Mouse (Mus musculus): Measurements from ENCODE around the gene Tmem104. TPM values are rescaled to one million over a fixed set of nuclear protein-coding genes. Genes with fewer than 3 reads are reported as not detected.

Tmem104 gene
- polyA plus RNA-seq, 1 experiment from 2014 or later, result 9.7 TPM

- Histone ChIP-seq H3K4me2 (ENCODE audit: low read depth, low read length) (no peak overlapping the region), H3K4me3 (replicated peaks; ENCODE audit: low read length) (no peak overlapping the region), H3K27ac (ENCODE audit: low read length) (no peak overlapping the region), H3K27me3 (ENCODE audit: control insufficient read depth, insufficient read depth, low read length) (no peaks in the 10 kb centered on the region), H3K4me1 (ENCODE audit: control insufficient read depth, insufficient read depth, low read length) (no peaks in the 10 kb centered on the region), H3K9me3 (replicated peaks; ENCODE audit: control insufficient read depth, low read length) (no peaks in the 10 kb centered on the region), H3K9ac (ENCODE audit: low read length) (no peak overlapping the region), H3K36me3 (ENCODE audit: control insufficient read depth, insufficient read depth, low read length) (no peaks in the 10 kb centered on the region)
- ATAC-seq (ENCODE audit: insufficient read depth, low FRiP score), result no peak
- WGBS, result 83% methylated on average over 8 of the region's 8 CpGs
Observed at GRCm38 (mm10) chr11:115282723-115283485, 95.6 kb downstream of the Tmem104 start.

DNA sequence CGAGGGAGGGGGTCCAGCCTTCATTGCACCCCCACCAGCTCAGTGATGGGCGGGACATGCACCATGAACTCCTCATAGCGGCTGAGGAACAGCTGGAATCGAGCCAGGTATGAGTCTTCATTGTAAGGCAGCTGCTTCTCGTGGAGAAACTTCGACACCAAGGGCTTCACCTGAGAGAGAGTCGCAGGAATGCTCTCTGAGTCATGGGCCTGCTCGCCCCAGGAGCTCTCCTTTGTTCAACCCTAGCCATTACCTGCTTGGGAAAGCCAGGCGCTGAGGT lies 96.1 kb downstream of the Tmem104 start:
- Histone ChIP-seq H3K9ac (ENCODE audit: low read length) (no peak overlapping the region), H3K4me2 (ENCODE audit: low read depth, low read length) (no peak overlapping the region), H3K4me1 (ENCODE audit: control insufficient read depth, insufficient read depth, low read length) (no peaks in the 10 kb centered on the region), H3K4me3 (replicated peaks; ENCODE audit: low read length) (no peak overlapping the region), H3K27me3 (ENCODE audit: control insufficient read depth, insufficient read depth, low read length) (no peaks in the 10 kb centered on the region), H3K27ac (ENCODE audit: low read length) (no peak overlapping the region), H3K9me3 (replicated peaks; ENCODE audit: control insufficient read depth, low read length) (no peaks in the 10 kb centered on the region), H3K36me3 (ENCODE audit: control insufficient read depth, insufficient read depth, low read length) (no peaks in the 10 kb centered on the region)
- 69% methylated on average over 9 of the region's 9 CpGs for WGBS
- ATAC-seq (ENCODE audit: insufficient read depth, low FRiP score), result no peak

GRCm38 (mm10) chr11:115283891-115284620 lies 96.8 kb downstream of the Tmem104 start:
- Histone ChIP-seq H3K4me2 (ENCODE audit: low read depth, low read length) (no peak overlapping the region), H3K36me3 (ENCODE audit: control insufficient read depth, insufficient read depth, low read length) (no peaks in the 10 kb centered on the region), H3K4me3 (replicated peaks; ENCODE audit: low read length) (no peak overlapping the region), H3K9me3 (replicated peaks; ENCODE audit: control insufficient read depth, low read length) (no peaks in the 10 kb centered on the region), H3K27me3 (ENCODE audit: control insufficient read depth, insufficient read depth, low read length) (no peaks in the 10 kb centered on the region), H3K4me1 (ENCODE audit: control insufficient read depth, insufficient read depth, low read length) (no peaks in the 10 kb centered on the region), H3K27ac (ENCODE audit: low read length) (no peak overlapping the region), H3K9ac (ENCODE audit: low read length) (no peak overlapping the region)
- no peak for ATAC-seq (ENCODE audit: insufficient read depth, low FRiP score)
- 87% methylated on average over 12 of the region's 12 CpGs for WGBS

DNA sequence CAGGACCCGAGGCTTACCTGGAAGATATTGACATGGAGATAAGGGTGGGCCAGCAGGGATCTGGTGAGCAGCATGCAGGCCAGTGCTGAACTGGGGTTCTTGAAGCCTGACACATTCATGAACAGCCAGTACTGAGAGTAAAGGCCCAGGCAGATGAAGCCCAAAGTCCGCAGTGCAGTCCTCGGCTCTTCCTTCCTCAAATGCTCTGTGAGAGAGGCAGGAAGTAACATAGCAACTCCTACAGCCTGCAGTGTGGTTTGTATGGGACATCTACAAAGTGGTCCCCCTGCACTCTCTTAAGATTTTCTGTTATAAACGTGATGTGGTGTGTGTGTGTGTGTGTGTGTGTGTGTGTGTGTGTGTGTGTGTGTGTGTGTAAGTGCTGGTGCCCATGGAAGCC lies 98.0 kb downstream of the Tmem104 start:
- 59% methylated on average over 4 of the region's 4 CpGs for WGBS
- Histone ChIP-seq H3K4me3 (replicated peaks; ENCODE audit: low read length) (no peak overlapping the region), H3K27ac (ENCODE audit: low read length) (no peak overlapping the region), H3K9ac (ENCODE audit: low read length) (no peak overlapping the region), H3K4me1 (ENCODE audit: control insufficient read depth, insufficient read depth, low read length) (peaks cover 6% of the 10 kb centered on the region), H3K9me3 (replicated peaks; ENCODE audit: control insufficient read depth, low read length) (no peaks in the 10 kb centered on the region), H3K4me2 (ENCODE audit: low read depth, low read length) (no peak overlapping the region), H3K36me3 (ENCODE audit: control insufficient read depth, insufficient read depth, low read length) (no peaks in the 10 kb centered on the region), H3K27me3 (ENCODE audit: control insufficient read depth, insufficient read depth, low read length) (no peaks in the 10 kb centered on the region)
- ATAC-seq (ENCODE audit: insufficient read depth, low FRiP score), result no peak

GRCm38 (mm10) chr11:115286201-115286993 lies 99.1 kb downstream of the Tmem104 start:
- Histone ChIP-seq H3K4me2 (ENCODE audit: low read depth, low read length) (no peak overlapping the region), H3K9me3 (replicated peaks; ENCODE audit: control insufficient read depth, low read length) (no peaks in the 10 kb centered on the region), H3K27ac (ENCODE audit: low read length) (no peak overlapping the region), H3K4me1 (ENCODE audit: control insufficient read depth, insufficient read depth, low read length) (peaks cover 18% of the 10 kb centered on the region), H3K36me3 (ENCODE audit: control insufficient read depth, insufficient read depth, low read length) (no peaks in the 10 kb centered on the region), H3K9ac (ENCODE audit: low read length) (no peak overlapping the region), H3K4me3 (replicated peaks; ENCODE audit: low read length) (no peak overlapping the region), H3K27me3 (ENCODE audit: control insufficient read depth, insufficient read depth, low read length) (no peaks in the 10 kb centered on the region)
- ATAC-seq (ENCODE audit: insufficient read depth, low FRiP score), result no peak
- 75% methylated on average over 19 of the region's 19 CpGs for WGBS

- no peak overlapping the region for H3K4me3 ChIP-seq (replicated peaks; ENCODE audit: low read length)
- no peak overlapping the region for H3K27ac ChIP-seq (ENCODE audit: low read length)
- H3K36me3 ChIP-seq (ENCODE audit: control insufficient read depth, insufficient read depth, low read length), result no peaks in the 10 kb centered on the region
- no peak for ATAC-seq (ENCODE audit: insufficient read depth, low FRiP score)
- H3K4me2 ChIP-seq (ENCODE audit: low read depth, low read length), result no peak overlapping the region
- peaks cover 24% of the 10 kb centered on the region for H3K4me1 ChIP-seq (ENCODE audit: control insufficient read depth, insufficient read depth, low read length)
- H3K9ac ChIP-seq (ENCODE audit: low read length), result no peak overlapping the region
- 86% methylated on average over 5 of the region's 5 CpGs for WGBS
- no peaks in the 10 kb centered on the region for H3K27me3 ChIP-seq (ENCODE audit: control insufficient read depth, insufficient read depth, low read length)
- no peaks in the 10 kb centered on the region for H3K9me3 ChIP-seq (replicated peaks; ENCODE audit: control insufficient read depth, low read length)
Observed at GRCm38 (mm10) chr11:115287386-115287785, 100.1 kb downstream of the Tmem104 start.

GRCm38 (mm10) chr11:115288305-115288704 lies 101.0 kb downstream of the Tmem104 start:
- no peak for ATAC-seq (ENCODE audit: insufficient read depth, low FRiP score)
- WGBS, result 93% methylated on average over 2 of the region's 2 CpGs

GRCm38 (mm10) chr11:115289885-115290284 lies 102.6 kb downstream of the Tmem104 start:
- no peaks in the 10 kb centered on the region for H3K27me3 ChIP-seq (ENCODE audit: control insufficient read depth, insufficient read depth, low read length)
- H3K36me3 ChIP-seq (ENCODE audit: control insufficient read depth, insufficient read depth, low read length), result no peaks in the 10 kb centered on the region
- H3K4me2 ChIP-seq (ENCODE audit: low read depth, low read length), result no peak overlapping the region
- H3K9ac ChIP-seq (ENCODE audit: low read length), result no peak overlapping the region
- 63% methylated on average over 8 of the region's 8 CpGs for WGBS
- H3K27ac ChIP-seq (ENCODE audit: low read length), result no peak overlapping the region
- no peak for ATAC-seq (ENCODE audit: insufficient read depth, low FRiP score)
- peaks cover 31% of the 10 kb centered on the region for H3K4me1 ChIP-seq (ENCODE audit: control insufficient read depth, insufficient read depth, low read length)
- H3K4me3 ChIP-seq (replicated peaks; ENCODE audit: low read length), result no peak overlapping the region
- H3K9me3 ChIP-seq (replicated peaks; ENCODE audit: control insufficient read depth, low read length), result no peaks in the 10 kb centered on the region

More at GRCm38 (mm10) chr11:115288305-115288704, 101.0 kb downstream of the Tmem104 start:
- Histone ChIP-seq H3K9ac (ENCODE audit: low read length) (no peak overlapping the region), H3K36me3 (ENCODE audit: control insufficient read depth, insufficient read depth, low read length) (no peaks in the 10 kb centered on the region), H3K27ac (ENCODE audit: low read length) (no peak overlapping the region), H3K27me3 (ENCODE audit: control insufficient read depth, insufficient read depth, low read length) (no peaks in the 10 kb centered on the region), H3K4me3 (replicated peaks; ENCODE audit: low read length) (no peak overlapping the region), H3K9me3 (replicated peaks; ENCODE audit: control insufficient read depth, low read length) (no peaks in the 10 kb centered on the region), H3K4me2 (ENCODE audit: low read depth, low read length) (no peak overlapping the region), H3K4me1 (ENCODE audit: control insufficient read depth, insufficient read depth, low read length) (peaks cover 31% of the 10 kb centered on the region)

- Histone ChIP-seq H3K27me3 (ENCODE audit: control insufficient read depth, insufficient read depth, low read length) (no peaks in the 10 kb centered on the region), H3K36me3 (ENCODE audit: control insufficient read depth, insufficient read depth, low read length) (no peaks in the 10 kb centered on the region), H3K27ac (ENCODE audit: low read length) (peak overlapping the region; percentile 60), H3K4me2 (ENCODE audit: low read depth, low read length) (no peak overlapping the region), H3K9me3 (replicated peaks; ENCODE audit: control insufficient read depth, low read length) (no peaks in the 10 kb centered on the region), H3K4me3 (replicated peaks; ENCODE audit: low read length) (no peak overlapping the region), H3K9ac (ENCODE audit: low read length) (no peak overlapping the region), H3K4me1 (ENCODE audit: control insufficient read depth, insufficient read depth, low read length) (peaks cover 31% of the 10 kb centered on the region)
- WGBS, result 85% methylated on average over 1 of the region's 1 CpGs
- ATAC-seq (ENCODE audit: insufficient read depth, low FRiP score), result no peak
Observed at GRCm38 (mm10) chr11:115290314-115290713, 103.0 kb downstream of the Tmem104 start.

All from stomach, embryonic 16.5 days (tissue).